Mouse (Mus musculus) midbrain, embryonic 15.5 days (tissue): Measurements from ENCODE around the gene Krt18. TPM values are rescaled to one million over a fixed set of nuclear protein-coding genes. Genes with fewer than 3 reads are reported as not detected.
"Not testable (repeated sequence)": the region's sequence is repeated elsewhere in the genome, so short reads cannot be mapped to it uniquely, and the experiment has no call there.

ENCODE experiments used
- ATAC-seq: fragments of 200-750 bp; cut with Nextera tagmentation; replicated peaks from 2 replicates; pipeline ENCODE4 v1.8.0; 2017; ENCODE audit warnings: moderate TSS enrichment
- H3K27ac ChIP-seq: fragments of 300-500 bp; sonication (generic); 2 replicates; pipeline ENCODE4 v1.5.1; 2015; ENCODE audit warnings: mild to moderate bottlenecking, inconsistent platforms
- H3K27me3 ChIP-seq: fragments of 300-500 bp; sonication (generic); replicated peaks from 2 replicates; pipeline ENCODE4 v1.6.1; 2015; ENCODE audit warnings: inconsistent platforms
- H3K36me3 ChIP-seq: fragments of 300-500 bp; sonication (generic); replicated peaks from 2 replicates; pipeline ENCODE4 v1.6.1; 2015; ENCODE audit warnings: inconsistent platforms
- H3K4me1 ChIP-seq: fragments of 300-500 bp; sonication (generic); 2 replicates; pipeline ENCODE4 v1.6.1; 2015; ENCODE audit warnings: inconsistent platforms
- H3K4me2 ChIP-seq: fragments of 300-500 bp; sonication (generic); 2 replicates; pipeline ENCODE4 v1.6.1; 2015; ENCODE audit warnings: inconsistent platforms, mild to moderate bottlenecking, moderate library complexity
- H3K4me3 ChIP-seq: fragments of 300-500 bp; sonication (generic); 2 replicates; pipeline ENCODE4 v1.5.1; 2015; ENCODE audit warnings: mild to moderate bottlenecking, inconsistent platforms
- H3K9ac ChIP-seq: fragments of 300-500 bp; sonication (generic); 2 replicates; pipeline ENCODE4 v1.6.1; 2015; ENCODE audit warnings: mild to moderate bottlenecking, inconsistent platforms
- H3K9me3 ChIP-seq: fragments of 300-500 bp; sonication (generic); 2 replicates; pipeline ENCODE4 v1.6.1; 2016; ENCODE audit warnings: inconsistent platforms
- WGBS: fragments of 180-500 bp; shearing (Covaris S2); methylation state at CpG from one replicate; pipeline ENCODE4 v1.1.7; 2015; ENCODE audit warnings: mixed read lengths; 5-methylcytosine and 5-hydroxymethylcytosine counted together
- polyA plus RNA-seq: library from polyadenylated mRNA; unstranded; fragments of >200 nt; fragmentation: Nextera tagmentation; extraction: Ambion mirVana; gene quantifications from 2 replicates; pipeline ENCODE4 v1.2.1, GENCODE M21; 2015

Krt18 gene
- 3.3 and 4.4 TPM in 2 replicates for polyA plus RNA-seq

DNA sequence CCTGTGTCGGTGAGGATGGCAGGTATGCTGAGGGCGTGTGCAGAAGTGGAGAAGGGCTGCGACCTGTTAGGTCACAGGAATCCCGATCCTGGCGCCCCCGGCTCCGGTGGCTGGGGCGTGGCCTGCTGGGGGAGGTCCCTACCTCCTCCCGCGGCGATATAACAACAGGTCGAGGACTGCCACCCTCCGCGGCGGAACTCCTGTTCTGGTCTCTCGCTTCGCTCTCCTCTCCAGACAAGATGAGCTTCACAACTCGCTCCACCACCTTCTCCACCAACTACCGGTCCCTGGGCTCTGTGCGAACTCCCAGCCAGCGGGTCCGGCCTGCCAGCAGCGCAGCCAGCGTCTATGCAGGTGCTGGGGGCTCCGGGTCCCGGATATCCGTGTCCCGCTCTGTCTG lies at the start of gene Krt18:
Krt18 (plus strand) TSS at position 141 of the 400 bp plus-strand sequence.
- no peak for ATAC-seq
- Histone ChIP-seq H3K27ac (no peak within 1 kb of the TSS), H3K4me1 (peaks cover 12% of the 10 kb centered on the region), H3K9me3 (no peaks in the 10 kb centered on the region), H3K9ac (no peak within 1 kb of the TSS), H3K27me3 (peaks cover 34% of the 10 kb centered on the region), H3K36me3 (no peaks in the 10 kb centered on the region), H3K4me3 (0 out of 2 replicates have a peak within 1 kb of the TSS, but pooled peaks have one; percentile 3), H3K4me2 (peak within 1 kb of the TSS; percentile 31)
- WGBS = 3% methylated on average over 28 of the region's 28 CpGs

DNA sequence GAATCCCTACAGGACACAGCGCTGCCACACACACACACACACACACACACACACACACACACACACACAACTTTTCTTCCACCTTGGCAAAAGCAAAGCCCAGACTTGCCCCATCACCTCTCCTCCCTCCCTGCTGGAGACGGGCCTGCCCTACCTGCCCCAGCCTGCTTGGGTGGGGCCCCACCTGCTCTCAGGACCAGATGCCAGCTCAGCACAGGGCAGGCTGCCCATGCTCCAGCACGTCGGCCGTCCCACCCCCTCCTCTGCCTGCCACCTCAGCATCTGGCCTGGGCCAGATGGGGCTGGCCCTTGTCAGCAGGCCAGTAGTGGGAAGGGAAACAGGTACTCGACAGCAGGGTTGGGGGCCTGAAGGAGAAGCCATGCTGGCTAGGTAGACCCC lies 47.1 kb upstream of the Krt18 start:
- ATAC-seq = no peak
- H3K9ac ChIP-seq = no peak overlapping the region
- peaks cover 4% of the 10 kb centered on the region; the same call in 1 of the 2 replicates for H3K27me3 ChIP-seq
- H3K4me3 ChIP-seq = no peak overlapping the region
- no peak overlapping the region for H3K27ac ChIP-seq
- WGBS = 78% methylated on average over 6 of the region's 6 CpGs
- no peak overlapping the region for H3K4me2 ChIP-seq
- no peaks in the 10 kb centered on the region for H3K9me3 ChIP-seq
- H3K36me3 ChIP-seq = no peaks in the 10 kb centered on the region
- peaks cover 14% of the 10 kb centered on the region for H3K4me1 ChIP-seq

DNA sequence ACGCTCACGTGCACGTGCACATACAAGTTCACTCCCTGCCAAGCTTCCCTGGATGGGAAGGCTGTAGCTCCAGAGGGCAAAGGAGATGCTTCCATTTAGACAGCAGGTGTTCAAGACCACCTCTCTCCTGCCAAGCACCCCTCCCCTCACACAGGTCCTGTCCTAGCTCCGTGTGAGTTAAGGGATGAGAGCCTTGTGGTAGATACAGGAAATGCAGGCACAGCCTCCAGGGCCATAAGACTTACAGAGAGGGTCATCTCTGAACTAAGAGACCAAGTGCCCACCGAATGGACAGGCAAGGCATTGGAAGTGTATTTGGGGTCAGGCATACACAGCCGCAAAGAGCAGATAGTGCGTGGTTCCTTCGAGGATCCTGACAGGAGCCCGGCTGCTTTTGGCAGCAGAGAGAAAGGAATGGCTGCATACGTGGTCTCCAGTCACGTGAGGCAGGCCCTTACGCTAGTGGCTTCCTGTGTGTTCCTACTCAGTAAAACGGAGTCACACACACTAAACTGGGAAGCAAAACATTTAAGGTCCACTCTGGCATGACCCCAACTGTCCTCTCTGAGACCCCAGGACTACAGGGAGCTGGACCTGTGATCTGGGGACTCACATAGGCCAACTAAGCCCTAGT lies 44.5 kb upstream of the Krt18 start:
- no peak for ATAC-seq
- H3K4me3 ChIP-seq = no peak overlapping the region
- H3K4me1 ChIP-seq = 0 out of 2 replicates have a peak, but pooled peaks cover 2% of the 10 kb centered on the region
- H3K27me3 ChIP-seq = peaks cover 2% of the 10 kb centered on the region; the same call in 1 of the 2 replicates
- H3K4me2 ChIP-seq = peak overlapping the region; percentile 53
- H3K9ac ChIP-seq = no peak overlapping the region
- H3K9me3 ChIP-seq = no peaks in the 10 kb centered on the region
- H3K36me3 ChIP-seq = no peaks in the 10 kb centered on the region
- WGBS = 83% methylated on average over 13 of the region's 13 CpGs
- peak overlapping the region; percentile 87 for H3K27ac ChIP-seq

DNA sequence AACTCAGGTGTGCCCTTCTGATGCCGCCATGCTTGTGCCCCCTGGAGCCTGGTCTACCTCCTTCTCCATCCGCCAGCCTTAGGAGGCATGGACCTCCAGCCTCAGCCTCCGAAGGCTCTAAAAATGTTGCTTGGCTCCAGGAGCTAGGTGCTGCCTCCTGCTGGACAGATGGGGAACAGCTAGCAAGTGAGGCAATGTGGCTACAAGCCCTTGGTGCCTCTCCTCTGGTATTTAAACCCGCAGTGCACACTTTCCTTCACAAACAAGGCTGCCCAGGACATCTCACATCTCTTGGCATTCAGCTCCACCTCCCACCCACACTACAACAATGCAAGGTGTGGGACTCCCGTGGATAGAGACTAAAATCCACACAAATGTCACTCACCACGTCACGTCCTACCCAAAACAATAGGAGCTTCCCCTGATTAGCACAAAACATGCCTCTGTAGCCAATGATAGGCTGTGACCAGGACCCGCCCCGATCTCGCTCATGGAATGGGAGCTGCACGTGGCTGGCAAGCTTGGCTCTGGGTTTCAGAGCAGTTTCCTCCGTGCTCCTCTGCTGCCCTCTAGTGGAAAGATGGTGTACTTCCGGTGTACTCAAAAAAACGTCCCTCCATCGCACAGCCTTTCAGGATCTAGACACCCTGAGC lies 43.9 kb upstream of the Krt18 start:
- peaks cover 3% of the 10 kb centered on the region; the same call in 1 of the 2 replicates for H3K27me3 ChIP-seq
- peak overlapping the region; percentile 53 for H3K4me2 ChIP-seq
- H3K36me3 ChIP-seq = no peaks in the 10 kb centered on the region
- 0 out of 2 replicates have a peak, but pooled peaks cover 2% of the 10 kb centered on the region for H3K4me1 ChIP-seq
- peak overlapping the region; percentile 29 for H3K4me3 ChIP-seq
- H3K27ac ChIP-seq = peak overlapping the region; percentile 87
- peak overlapping the region; percentile 19; the same call in 1 of the 2 replicates for H3K9ac ChIP-seq
- ATAC-seq = peak; percentile 97
- WGBS = 3% methylated on average over 15 of the region's 15 CpGs
- no peaks in the 10 kb centered on the region for H3K9me3 ChIP-seq

DNA sequence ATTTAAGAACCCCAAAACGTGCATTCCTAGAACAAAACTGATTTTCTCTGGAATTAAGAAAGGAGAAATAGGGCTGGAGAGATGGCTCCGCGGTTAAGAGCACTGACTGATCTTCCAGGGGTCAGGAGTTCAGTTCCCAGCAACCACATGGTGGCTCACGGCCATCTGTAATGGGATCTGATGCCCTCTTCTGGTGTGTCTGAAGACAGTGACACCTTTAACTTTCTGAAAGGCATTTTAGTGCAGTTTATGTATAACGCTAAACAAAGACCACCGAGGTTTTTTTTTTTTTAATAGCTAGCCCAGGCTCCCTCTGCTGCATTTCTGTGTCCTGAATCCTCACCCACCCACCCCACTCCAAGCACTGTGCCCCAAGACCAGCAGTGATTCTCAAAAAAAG lies 43.2 kb upstream of the Krt18 start:
- H3K4me2 ChIP-seq = peak overlapping the region; percentile 53
- WGBS = 20% methylated on average over 6 of the region's 6 CpGs
- no peak for ATAC-seq

DNA sequence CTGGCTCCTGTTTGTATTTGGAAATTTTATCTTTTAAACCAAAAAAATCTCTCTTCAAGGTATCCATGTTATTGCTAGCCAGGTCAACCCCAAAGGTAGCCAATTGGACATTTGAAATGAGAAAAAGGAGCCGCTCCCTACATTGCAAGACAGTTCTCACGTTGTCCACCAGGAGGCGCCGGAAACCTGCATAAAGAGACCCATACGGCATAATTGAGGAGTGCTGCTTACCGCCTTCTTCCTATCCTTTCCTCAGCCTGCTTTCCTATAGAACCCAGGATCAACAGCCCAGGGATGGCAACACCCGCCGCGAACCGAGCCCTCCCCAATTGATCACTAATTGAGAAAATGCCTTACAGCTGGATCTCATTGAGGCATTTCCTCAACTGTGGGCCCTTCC lies 39.9 kb upstream of the Krt18 start:
- Histone ChIP-seq H3K4me1 (0 out of 2 replicates have a peak, but pooled peaks cover 2% of the 10 kb centered on the region), H3K4me2 (no peak overlapping the region), H3K9me3 (no peaks in the 10 kb centered on the region), H3K36me3 (no peaks in the 10 kb centered on the region), H3K4me3 (no peak overlapping the region), H3K9ac (no peak overlapping the region), H3K27ac (no peak overlapping the region), H3K27me3 (peaks cover 14% of the 10 kb centered on the region)
- WGBS = 0% methylated on average over 10 of the region's 10 CpGs
- no peak for ATAC-seq

More for the DNA sequence above, 43.2 kb upstream of the Krt18 start:
- Histone ChIP-seq H3K36me3 (no peaks in the 10 kb centered on the region), H3K4me3 (no peak overlapping the region), H3K27me3 (peaks cover 7% of the 10 kb centered on the region), H3K4me1 (0 out of 2 replicates have a peak, but pooled peaks cover 2% of the 10 kb centered on the region), H3K9ac (peak overlapping the region; percentile 19; the same call in 1 of the 2 replicates), H3K27ac (0 out of 2 replicates have a peak overlapping the region, but pooled peaks have one; percentile 13), H3K9me3 (no peaks in the 10 kb centered on the region)

DNA sequence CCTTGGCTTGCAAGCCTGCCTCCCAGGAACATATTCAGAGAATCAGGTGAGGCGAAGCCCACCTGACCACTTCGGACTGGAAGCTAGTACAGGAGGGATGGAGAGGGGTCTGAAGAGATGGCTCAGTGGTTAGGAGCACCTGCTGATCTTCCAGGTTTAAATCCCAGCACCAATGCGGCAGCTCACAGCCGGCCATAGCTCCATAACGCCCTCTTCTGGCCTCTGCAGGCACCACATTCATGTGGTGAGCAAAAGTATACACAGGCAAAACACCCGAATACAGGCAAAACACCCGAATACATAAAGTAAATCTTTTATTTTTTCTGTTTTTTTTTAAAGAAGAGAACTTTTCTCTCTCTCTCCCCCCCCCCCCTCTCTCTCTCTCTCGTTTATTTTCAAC lies 39.3 kb upstream of the Krt18 start:
- Histone ChIP-seq H3K4me1 (0 out of 2 replicates have a peak, but pooled peaks cover 2% of the 10 kb centered on the region), H3K27me3 (peaks cover 14% of the 10 kb centered on the region), H3K9ac (no peak overlapping the region), H3K9me3 (no peaks in the 10 kb centered on the region), H3K4me3 (no peak overlapping the region), H3K27ac (no peak overlapping the region), H3K4me2 (no peak overlapping the region), H3K36me3 (no peaks in the 10 kb centered on the region)
- no peak for ATAC-seq
- 65% methylated on average over 8 of the region's 8 CpGs for WGBS

DNA sequence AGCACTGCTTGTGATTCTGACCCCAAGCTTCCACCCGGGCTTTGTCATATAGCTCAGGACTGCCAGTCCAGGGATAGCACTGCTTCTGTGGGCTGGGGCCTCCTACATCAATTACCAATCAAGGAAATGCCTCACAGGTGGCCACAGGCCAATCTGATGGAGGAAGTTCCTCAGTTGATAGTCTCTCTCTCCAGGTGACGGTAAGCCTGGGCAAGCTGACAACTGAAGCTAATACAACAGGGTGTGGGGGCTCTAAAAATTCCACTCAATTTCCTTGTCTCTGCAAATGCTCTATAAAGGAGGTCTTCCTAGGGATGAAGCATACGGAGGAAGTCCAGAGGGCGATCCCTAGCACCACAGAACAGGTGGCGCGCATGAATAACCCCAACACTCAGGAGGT lies 37.0 kb upstream of the Krt18 start:
- 92% methylated on average over 6 of the region's 6 CpGs for WGBS
- no peak for ATAC-seq

DNA sequence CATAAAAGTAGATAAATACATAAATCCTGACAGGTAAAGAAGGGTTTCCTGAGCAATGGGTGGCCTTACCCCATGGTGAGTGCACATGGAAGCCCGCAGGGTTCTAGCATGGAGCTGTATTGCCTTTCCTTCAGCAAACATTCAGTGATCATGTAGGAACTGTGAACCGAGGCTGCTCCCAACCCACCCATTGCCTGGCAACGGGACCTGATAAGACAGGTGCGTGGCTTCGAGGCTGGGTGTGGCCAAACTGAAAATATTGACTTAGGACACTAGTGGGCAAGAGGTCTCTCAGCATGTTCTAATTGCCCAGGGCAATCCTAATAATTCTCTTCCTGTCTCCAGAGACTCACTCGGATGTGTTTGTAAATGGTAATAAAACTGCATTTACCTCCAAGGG lies 33.6 kb upstream of the Krt18 start:
- no peaks in the 10 kb centered on the region for H3K36me3 ChIP-seq
- no peak for ATAC-seq
- H3K27ac ChIP-seq = no peak overlapping the region
- no peak overlapping the region for H3K4me3 ChIP-seq
- H3K9ac ChIP-seq = no peak overlapping the region
- H3K9me3 ChIP-seq = no peaks in the 10 kb centered on the region
- no peak overlapping the region for H3K4me2 ChIP-seq
- WGBS = 93% methylated on average over 6 of the region's 6 CpGs
- H3K4me1 ChIP-seq = no peaks in the 10 kb centered on the region
- H3K27me3 ChIP-seq = peaks cover 14% of the 10 kb centered on the region

More for the DNA sequence above, 37.0 kb upstream of the Krt18 start:
- Histone ChIP-seq H3K4me1 (no peaks in the 10 kb centered on the region), H3K9me3 (no peaks in the 10 kb centered on the region), H3K27ac (no peak overlapping the region), H3K9ac (no peak overlapping the region), H3K36me3 (no peaks in the 10 kb centered on the region), H3K4me3 (no peak overlapping the region), H3K27me3 (peaks cover 19% of the 10 kb centered on the region), H3K4me2 (no peak overlapping the region)

DNA sequence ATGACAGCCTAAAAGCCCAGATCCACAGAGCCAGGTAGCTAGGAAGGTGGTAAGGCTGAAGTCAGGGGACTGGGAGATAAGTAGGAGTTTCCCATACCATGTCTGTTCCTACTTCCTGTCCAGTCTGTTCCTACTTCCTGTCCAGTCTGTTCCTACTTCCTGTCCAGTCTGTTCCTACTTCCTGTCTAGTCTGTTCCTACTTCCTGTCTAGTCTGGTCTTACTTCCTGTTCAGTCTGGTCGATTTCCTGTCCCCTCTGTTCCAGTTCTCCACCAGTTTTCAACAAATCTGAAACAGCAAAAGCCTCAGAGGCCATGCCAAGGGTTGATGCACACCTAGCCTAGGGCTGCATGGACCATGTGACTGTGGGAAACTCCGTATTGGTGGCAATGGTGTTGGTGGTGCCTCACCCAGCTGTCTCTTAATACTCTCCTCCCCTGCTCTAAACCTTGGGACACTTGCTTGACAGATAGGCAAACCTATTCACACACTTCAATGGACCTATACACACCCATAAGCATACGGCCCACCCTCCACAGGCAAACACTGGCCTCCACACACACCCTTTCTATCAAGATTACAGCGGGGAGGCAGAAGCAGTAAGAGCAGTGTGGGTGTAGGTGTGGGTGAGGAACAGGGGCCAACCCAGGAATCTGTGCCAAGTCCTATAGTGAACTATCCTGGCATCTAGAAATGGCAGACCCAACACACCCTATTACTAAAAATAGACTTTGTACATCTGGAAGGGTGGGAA lies 32.3 kb upstream of the Krt18 start:
- Histone ChIP-seq H3K27me3 (peaks cover 15% of the 10 kb centered on the region; the same call in 1 of the 2 replicates), H3K9ac (no peak overlapping the region), H3K36me3 (no peaks in the 10 kb centered on the region), H3K4me3 (no peak overlapping the region), H3K9me3 (no peaks in the 10 kb centered on the region), H3K4me1 (no peaks in the 10 kb centered on the region), H3K4me2 (no peak overlapping the region), H3K27ac (no peak overlapping the region)
- no peak for ATAC-seq
- 84% methylated on average over 4 of the region's 4 CpGs for WGBS

DNA sequence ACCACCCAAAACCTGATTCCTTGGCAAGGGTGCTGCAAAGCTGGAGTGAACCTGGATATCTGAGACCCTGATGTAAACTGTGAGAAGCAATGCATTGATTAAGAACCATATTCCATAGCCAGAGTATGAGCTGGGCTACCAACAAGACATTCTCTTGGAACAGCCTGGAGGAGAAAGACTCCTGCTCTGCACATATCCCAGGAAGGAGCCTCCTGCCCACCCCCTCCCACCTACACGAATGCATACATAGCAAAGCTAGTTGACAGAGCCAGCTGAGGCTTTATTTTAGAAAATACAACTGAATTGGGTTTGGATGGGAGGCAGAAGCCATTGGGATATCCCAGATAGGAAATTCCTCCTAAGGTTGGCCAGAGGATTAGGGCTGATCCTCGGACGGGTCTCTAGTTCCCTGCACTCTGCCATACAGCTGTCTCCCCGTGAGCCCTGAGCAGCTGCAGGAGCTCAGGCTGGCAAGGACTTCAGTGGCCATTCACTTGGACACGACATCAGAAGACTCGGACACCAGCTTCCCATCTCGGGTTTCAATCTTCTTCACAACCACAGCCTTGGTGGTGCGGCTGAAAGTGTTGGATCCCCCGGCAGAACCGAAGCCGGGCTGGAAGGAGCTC lies 31.4 kb upstream of the Krt18 start:
- H3K4me1 ChIP-seq, H3K9ac ChIP-seq, H3K27ac ChIP-seq, H3K36me3 ChIP-seq, ATAC-seq, H3K4me2 ChIP-seq, H3K4me3 ChIP-seq, H3K9me3 ChIP-seq: not testable (repeated sequence)
- peaks cover 22% of the 10 kb centered on the region; the same call in 1 of the 2 replicates for H3K27me3 ChIP-seq
- WGBS = 88% methylated on average over 11 of the region's 11 CpGs

DNA sequence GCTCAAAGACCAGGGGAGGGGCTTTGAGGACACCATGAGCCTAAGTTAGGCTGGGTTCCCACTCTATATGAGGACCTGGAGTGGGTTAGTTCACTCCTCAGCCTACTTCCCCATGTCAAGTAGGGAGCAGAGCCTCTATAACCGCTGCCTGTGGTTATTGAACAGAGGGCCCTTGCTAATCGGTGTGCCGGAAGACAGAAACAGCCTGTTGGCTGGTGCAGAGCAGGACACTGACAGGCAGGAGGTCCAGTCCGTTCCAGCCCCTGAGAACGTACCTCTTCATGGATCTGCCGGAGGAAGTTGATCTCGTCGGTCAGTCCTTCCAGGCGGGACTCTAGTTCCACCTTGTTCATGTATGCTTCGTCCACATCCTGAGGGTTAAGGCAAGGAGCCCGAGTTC lies 28.8 kb upstream of the Krt18 start:
- peaks cover 8% of the 10 kb centered on the region for H3K4me1 ChIP-seq
- H3K27ac ChIP-seq = no peak overlapping the region
- H3K4me3 ChIP-seq = no peak overlapping the region
- H3K27me3 ChIP-seq = peaks cover 41% of the 10 kb centered on the region
- WGBS = 94% methylated on average over 11 of the region's 11 CpGs
- no peaks in the 10 kb centered on the region for H3K9me3 ChIP-seq
- ATAC-seq = no peak
- H3K36me3 ChIP-seq = no peaks in the 10 kb centered on the region
- H3K9ac ChIP-seq = no peak overlapping the region
- H3K4me2 ChIP-seq = no peak overlapping the region
